Mouse (Mus musculus): Measurements from ENCODE around the gene Fbxo46.

Gene Fbxo46

DNA sequence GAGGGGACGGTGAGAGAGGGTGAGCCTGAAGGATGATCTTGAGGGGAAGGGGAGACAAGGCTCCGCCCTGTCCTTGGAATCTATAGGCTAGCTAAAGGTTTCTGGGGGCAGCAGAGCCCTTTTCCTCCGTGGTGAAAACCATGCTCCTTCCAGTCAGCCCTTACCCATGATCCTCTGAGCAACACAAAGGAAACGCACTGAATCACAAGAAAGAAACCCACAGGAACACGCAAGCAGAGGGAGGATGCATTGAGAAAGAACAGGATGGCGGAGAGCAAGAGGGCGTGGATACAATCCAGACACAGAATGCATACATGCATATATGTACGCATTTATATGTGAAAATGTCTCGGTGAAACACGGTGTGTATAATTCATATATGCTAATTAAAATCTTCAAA lies 49.8 kb downstream of the Fbxo46 start:
- no peak for DNase-seq (ENCODE audit: low read depth)

DNA sequence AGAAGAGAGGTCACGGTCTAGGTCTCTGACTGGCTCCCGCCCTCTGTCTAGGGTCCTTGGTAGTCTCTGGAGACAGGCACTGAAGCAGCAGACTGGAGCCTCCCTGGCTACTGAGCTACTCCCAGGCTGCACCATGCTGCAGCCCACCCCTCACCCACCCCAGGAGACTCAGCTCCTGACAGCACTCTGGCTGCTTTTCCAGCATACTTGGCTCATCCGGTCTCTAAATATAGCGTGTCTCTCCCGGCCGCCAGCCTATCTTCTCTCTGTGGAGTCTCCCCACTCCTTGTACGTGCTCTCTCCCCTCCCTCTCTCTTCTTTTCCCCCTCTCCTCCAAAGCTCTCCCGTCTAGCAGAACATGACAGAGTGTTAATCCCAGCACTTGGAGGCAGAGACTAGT lies 50.5 kb downstream of the Fbxo46 start:
- DNase-seq (ENCODE audit: low read depth) = no peak

DNA sequence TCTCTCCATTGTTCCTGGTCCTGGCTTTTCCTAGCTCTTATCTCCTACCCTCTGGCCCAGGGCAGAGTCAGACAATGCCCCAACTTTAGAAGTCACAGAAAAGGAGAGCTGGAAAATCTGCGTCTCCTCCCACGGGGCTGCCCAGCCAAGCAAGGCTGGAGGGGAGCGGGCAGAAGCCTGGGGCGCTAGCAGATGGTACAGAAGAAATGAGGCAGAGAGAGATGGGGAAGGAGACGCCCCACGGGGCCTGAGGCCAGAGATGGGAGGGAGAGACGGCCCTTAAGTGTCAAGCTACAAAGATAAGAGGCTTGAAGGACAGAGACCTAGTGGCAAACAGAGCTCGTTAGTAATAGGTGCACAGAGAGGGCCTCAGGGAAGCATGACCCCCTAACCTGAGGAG lies 52.2 kb downstream of the Fbxo46 start:
- no peak for DNase-seq (ENCODE audit: low read depth)

DNA sequence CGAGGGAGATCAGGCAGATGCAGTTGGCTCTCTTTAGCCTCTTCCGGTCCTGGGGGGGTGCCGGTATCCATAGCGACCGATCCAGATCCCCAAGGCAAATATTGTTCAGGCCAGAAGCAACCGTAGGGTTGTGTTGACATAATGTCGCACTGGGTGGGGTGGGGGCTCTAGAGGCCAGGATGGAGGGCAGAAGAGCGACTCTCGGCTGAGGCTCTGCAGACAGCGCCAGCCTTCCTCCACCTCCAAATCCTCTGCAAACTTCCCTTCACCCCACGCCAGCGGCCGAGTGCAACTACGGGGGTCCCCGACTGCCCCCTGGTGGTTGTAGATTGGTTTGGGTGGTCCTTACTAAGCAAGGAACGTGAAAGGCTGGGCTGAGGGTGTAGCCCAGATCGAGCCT lies 53.2 kb downstream of the Fbxo46 start:
- no peak for DNase-seq (ENCODE audit: low read depth)

DNA sequence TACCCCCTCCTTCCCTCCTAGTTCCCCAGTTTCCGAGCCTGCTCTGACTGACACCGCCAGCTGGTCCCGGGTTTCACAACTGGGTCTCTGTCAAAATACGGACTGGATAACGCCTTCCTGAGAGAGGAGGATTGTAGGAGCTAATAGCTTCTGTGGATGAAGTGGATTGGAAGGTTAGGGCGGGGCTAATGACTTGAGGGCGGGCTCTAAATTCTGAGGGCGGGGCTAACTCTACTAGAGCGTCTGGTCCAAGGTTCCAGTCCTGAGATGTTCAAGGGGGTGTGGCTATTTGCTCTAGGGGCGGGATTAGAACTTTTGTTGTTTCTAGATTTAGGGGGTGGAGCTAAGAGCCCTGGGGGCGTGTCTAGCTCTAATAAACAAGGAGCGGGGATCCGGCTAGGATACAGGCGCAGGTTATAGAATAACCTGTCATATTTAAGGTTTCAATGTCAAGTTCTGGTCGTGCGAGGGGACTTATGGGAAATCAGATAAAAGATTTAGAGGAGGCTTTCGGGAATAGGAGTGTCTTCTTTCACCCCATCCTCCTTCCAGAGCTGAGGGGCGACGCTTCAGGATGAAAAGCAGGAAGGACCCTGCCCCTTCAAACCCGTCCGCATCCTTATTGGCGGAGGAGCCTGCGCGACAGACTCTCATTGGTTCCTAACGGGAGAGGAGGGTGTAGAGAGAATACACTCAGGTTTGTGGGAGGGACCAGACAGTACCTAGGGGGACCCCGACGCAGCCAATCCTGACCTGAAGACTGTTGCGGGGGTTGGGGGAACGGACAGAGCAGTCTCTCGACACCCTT lies 56.3 kb downstream of the Fbxo46 start, which contains the start of gene Eml2:
Gene Eml2, plus strand, starts transcription at position 714 of the 808 bp plus-strand sequence.
- DNase-seq (ENCODE audit: low read depth) = no peak

DNA sequence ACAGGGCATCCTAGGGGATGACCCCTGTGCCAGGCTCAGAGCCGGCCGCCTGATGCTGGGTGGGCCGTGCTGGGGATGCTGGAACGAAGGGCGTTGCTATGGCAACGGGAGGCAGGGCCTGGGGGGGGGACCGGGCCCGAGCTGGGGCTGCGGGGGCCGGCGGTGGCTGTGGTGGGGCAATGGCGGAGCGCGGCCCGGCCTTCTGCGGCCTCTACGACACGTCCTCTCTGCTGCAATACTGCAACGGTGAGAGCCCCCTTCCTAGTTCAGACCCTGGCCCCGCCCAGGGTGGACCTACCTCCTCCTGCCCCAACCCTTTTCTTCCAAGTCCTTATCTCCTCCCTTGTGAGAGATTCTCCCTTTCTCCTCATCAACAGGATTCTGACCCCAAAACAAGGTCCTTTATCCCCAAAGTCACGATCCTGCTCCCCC lies 56.9 kb downstream of the Fbxo46 start:
- no peak for DNase-seq (ENCODE audit: low read depth)

DNA sequence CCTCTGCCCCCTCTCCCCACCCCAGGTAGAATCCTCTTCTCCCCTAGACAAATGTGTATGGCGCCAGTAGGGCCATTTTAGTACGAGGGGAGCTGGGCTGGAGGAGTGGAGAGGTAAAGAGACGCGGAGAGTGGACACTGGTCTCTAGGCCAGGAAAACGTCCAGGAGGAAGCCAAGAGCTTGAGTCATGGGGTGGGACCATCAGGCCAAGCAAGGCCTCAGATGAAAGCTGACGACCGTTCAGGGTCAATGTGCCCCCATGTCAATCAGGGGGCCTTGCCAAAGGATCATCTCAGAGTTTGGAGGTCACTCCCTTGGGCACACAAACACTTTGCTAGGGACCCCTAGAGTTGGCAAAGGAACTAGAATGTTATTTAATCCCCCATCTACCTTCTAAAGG lies 57.6 kb downstream of the Fbxo46 start:
- DNase-seq (ENCODE audit: low read depth) = no peak

DNA sequence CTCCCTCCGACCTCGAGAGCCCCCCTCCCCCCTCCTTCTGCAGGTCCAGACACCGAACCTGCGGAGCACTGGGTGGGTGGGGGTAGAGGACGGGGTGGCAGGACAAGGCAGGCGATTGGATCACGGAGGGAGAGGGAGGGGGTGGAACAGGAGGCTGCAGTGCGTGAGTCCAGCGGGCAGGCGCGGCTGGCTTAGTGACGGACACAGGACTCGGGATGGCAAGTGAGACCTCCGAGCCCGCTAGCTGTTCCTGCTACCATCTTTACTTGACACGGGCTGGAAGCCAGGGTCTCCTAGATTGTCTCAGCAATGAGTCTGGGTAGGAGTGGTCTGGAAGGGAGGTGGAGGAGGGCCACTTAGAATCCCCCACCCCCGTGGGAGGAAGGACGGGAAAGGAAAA lies 58.4 kb downstream of the Fbxo46 start:
- no peak for DNase-seq (ENCODE audit: low read depth)

DNA sequence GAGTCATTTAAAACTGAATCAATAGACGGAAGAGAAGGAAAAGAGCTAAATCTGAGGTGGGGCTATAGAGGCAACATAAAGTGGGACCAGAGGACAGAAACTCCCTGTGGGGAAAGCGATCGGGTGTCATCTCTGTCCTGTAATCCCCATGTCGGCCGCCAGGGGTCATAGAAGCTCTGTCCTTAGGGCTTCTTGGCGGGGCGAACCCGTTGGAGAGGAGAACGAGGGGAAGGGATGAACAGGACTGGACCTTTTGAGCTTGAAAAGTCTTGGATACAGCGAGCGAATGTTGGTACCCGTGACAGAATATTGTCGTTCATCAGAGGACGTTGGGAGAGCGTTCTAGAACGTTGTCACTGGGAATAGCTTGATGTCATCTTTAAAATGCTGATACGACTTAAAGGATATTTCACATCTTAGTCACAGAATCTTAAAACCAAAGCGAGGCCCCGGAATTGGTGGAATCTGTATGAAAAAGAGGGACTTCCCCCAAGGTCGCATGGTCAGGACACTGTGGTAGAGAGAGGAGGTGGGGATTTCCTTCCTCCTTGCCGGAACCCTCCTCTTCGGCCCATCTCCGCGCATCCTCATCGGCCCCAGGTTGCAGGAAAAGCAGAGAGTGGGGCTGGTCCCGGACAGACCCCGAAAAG lies 58.9 kb downstream of the Fbxo46 start:
- DNase-seq (ENCODE audit: low read depth) = no peak

DNA sequence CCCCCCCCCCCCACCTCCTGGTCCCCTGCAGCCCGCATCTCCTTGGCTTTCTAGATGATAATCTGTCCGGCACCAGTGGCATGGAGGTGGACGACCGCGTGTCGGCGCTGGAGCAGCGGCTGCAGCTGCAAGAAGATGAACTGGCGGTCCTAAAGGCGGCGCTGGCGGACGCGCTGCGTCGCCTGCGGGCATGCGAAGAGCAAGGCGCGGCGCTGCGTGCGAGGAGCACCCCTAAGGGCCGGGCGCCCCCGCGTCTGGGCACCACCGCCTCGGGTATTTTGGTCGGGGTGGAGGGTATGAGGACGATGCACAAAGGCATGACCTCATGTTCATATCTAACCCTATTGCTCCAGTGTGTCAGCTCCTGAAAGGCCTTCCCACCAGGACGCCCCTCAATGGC lies 59.5 kb downstream of the Fbxo46 start:
- DNase-seq (ENCODE audit: low read depth) = no peak

DNA sequence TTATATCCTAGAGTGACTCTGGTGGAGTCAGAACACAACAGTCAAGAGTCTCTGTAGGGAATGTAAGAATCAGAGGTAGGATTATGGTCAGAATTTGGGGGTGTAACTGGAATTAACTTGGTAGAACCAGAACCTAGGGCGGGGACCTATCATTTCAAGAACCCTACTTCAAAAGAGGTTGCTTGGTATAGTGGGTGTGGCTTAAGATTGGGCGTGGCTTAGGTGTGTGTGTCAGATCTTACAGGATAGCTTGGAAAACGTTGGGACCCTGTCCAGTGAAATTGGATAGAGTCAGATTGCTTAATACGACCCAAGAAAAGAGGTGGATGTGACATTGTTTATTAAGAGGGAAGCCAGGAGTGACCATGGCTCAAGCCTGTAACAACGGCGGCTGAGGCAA lies 60.3 kb downstream of the Fbxo46 start:
- DNase-seq (ENCODE audit: low read depth) = no peak

DNA sequence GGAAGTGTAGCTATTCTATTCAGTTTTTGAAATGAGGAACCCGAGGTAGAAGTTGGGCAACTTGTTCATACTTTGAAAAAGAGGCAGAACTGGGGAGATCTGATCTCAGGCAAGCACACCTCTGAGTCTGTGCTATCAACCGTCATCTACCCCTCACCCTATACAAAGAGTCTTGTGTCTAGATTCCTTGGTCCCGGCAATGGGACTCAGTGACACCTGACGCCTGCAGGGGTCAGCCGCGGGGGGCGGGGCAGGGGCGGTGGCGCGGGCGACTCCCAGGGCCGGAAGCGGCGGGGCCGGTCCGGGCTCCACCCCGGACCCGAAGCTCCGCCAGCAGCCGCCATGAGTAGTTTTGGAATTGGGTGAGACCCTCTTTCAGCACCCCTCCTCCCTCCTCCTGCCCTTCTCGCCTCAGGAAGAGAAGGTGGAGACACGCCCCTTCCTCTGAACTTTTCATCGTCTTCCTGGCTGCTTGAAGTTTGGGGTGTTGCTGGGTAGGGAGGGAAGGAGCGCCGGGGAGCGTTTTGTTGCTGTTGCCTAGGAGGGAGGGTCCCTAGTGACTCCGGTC lies 61.3 kb downstream of the Fbxo46 start:
- DNase-seq (ENCODE audit: low read depth) = no peak

DNA sequence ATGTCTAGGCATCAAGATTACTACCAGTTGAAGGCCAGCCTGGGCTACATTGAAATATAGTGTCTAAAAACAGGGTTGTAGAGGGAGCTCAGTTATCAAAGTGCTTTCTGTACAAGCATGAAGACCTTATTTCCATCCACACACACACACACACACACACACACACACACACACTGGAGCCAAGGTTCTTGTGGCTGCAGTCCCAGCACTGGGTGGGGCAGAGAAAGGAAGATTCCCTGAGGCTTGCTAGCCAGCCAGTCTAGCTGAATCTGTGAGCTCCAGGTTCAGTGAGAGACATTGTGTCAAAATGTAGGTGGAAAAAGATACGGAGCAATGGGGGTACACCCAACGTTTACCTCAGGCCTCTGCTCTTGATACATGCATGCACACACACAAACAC lies 64.6 kb downstream of the Fbxo46 start:
- no peak for DNase-seq (ENCODE audit: low read depth)

DNA sequence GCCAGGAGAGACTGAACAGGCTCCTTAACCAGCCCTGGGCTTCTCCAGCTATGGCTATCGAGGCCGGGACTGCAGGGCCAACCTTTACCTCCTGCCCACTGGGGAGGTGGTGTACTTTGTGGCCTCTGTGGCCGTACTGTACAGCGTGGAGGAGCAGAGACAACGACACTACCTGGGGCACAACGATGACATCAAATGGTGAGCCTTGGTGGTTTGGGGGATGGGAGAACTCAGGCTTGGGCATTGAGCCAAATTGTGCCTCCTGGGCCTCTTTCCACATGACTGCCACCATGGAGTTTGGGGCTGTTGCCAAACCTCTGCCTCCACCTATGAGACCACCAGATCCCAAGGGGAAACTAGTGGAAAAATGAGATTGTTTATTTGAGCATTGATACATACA lies 65.1 kb downstream of the Fbxo46 start:
- no peak for DNase-seq (ENCODE audit: low read depth)

Data from fibroblast of lung, adult 2 months (primary cell).